In the genomic region with DNA sequence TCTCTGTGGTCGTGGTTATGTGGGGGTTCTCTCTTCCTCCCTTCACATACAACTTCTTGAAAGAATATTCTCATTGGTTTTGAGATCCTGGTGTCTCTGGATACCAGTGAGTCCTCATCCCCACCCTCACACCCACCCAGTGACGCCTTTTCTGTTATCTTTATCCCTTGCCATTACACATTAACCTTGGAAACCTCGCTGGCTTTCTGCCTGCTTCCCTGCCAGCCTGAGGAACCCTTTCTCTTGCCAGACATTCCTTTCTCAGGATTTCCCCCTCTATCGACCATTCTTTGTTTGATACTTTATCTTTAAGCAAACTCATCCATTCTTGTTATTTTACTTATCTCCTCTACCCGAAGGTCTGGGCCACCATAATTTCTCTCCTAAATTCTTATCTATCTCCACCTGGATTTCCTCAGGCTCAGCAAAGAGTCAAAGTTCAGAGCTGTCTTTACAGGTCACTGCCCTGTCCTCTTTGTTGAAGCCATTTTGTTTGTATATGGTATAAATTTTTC, we compare ENCODE assay signal across 18 mouse cellular contexts.
DNase-seq lines count a peak whose midpoint lies in the region; ATAC-seq and TF ChIP-seq lines count a peak whose summit lies in the region.
"Had no signal": no experiment of that assay in that cellular context is flagged by ENCODE, and none has a peak within 500 bp of the region (broad histone marks: within the 10 kb centered on the region; RNA-seq: fewer than 3 reads in every experiment).

No protein-coding gene starts in this region.

- peak; percentile 32 for DNase-seq in kidney, adult 11 months
- peak; percentile 19 for DNase-seq in liver, postnatal 0 days
- no peak for DNase-seq in liver, embryonic 11.5 days (ENCODE audit: low spot score)
- peak; percentile 46 to 68 for DNase-seq in kidney, postnatal 36 days
- DNase-seq in retina, embryonic 14.5 days (ENCODE audit: low spot score) = no peak
- no peak for DNase-seq in right cerebral cortex, postnatal 25 days
- DNase-seq: adrenal gland, postnatal 25 days; cerebellum, adult 2 months; cerebellum, postnatal 10 days; forebrain, postnatal 0 days; gastrocnemius, postnatal 14 days; heart, adult 2 months; heart, postnatal 14 days had no signal

- WGBS in kidney, embryonic 14.5 days = 60% methylated on average over 5 of the region's 5 CpGs
- WGBS in liver, postnatal 0 days (ENCODE audit: insufficient replicate concordance) = 29% methylated on average over 5 of the region's 5 CpGs
- 24% methylated on average over 5 of the region's 5 CpGs for WGBS in liver, embryonic 11.5 days

- no peaks in the 10 kb centered on the region for H3K27me3 ChIP-seq in kidney, embryonic 14.5 days (ENCODE audit: control insufficient read depth, insufficient read depth, low read length)
- no peaks in the 10 kb centered on the region for H3K27me3 ChIP-seq in liver, postnatal 0 days (ENCODE audit: insufficient read depth, low read length)
- no peaks in the 10 kb centered on the region for H3K27me3 ChIP-seq in liver, embryonic 11.5 days (replicated peaks; ENCODE audit: control insufficient read depth, insufficient read depth, low read length)
- H3K27me3 ChIP-seq: forebrain, embryonic 13.5 days; heart, embryonic 15.5 days had no signal

- H3K9me3 ChIP-seq in kidney, embryonic 14.5 days (ENCODE audit: control insufficient read depth, low read length) = no peaks in the 10 kb centered on the region
- H3K9me3 ChIP-seq in liver, postnatal 0 days (ENCODE audit: low read length) = no peaks in the 10 kb centered on the region
- H3K9me3 ChIP-seq in liver, embryonic 11.5 days (ENCODE audit: control insufficient read depth, low read length) = no peaks in the 10 kb centered on the region
- H3K9me3 ChIP-seq: embryonic facial prominence, embryonic 10.5 days; forebrain, embryonic 13.5 days; heart, embryonic 15.5 days had no signal

- TF ChIP-seq EP300 in liver, postnatal 0 days (IDR thresholded peaks at IDR 0.05; ENCODE audit: low read depth) = no peak

- no peak overlapping the region for H3K27ac ChIP-seq in kidney, embryonic 14.5 days (ENCODE audit: low read depth, low read length)
- H3K27ac ChIP-seq in liver, postnatal 0 days (ENCODE audit: low read depth) = no peak overlapping the region
- no peak overlapping the region for H3K27ac ChIP-seq in liver, embryonic 11.5 days (ENCODE audit: low read depth, low read length)
- H3K27ac ChIP-seq: embryonic facial prominence, embryonic 10.5 days; forebrain, embryonic 13.5 days; heart, adult 2 months; heart, embryonic 15.5 days had no signal

- no peaks in the 10 kb centered on the region for H3K4me1 ChIP-seq in kidney, embryonic 14.5 days (ENCODE audit: control insufficient read depth, insufficient read depth, low read length)
- H3K4me1 ChIP-seq in liver, postnatal 0 days (ENCODE audit: insufficient read depth) = no peaks in the 10 kb centered on the region
- H3K4me1 ChIP-seq in liver, embryonic 11.5 days (replicated peaks; ENCODE audit: control insufficient read depth, insufficient read depth, low read length) = no peaks in the 10 kb centered on the region
- H3K4me1 ChIP-seq: embryonic facial prominence, embryonic 10.5 days; forebrain, embryonic 13.5 days; heart, embryonic 15.5 days had no signal

- no peak overlapping the region for H3K4me2 ChIP-seq in kidney, embryonic 14.5 days (replicated peaks; ENCODE audit: low read depth, low read length)
- no peak overlapping the region for H3K4me2 ChIP-seq in liver, postnatal 0 days (ENCODE audit: low read depth, low read length)
- H3K4me2 ChIP-seq in liver, embryonic 11.5 days = no peak overlapping the region
- H3K4me2 ChIP-seq: forebrain, embryonic 13.5 days; heart, embryonic 11.5 days; heart, embryonic 15.5 days had no signal

- no peak overlapping the region for H3K4me3 ChIP-seq in kidney, embryonic 14.5 days (ENCODE audit: low read length)
- no peak overlapping the region for H3K4me3 ChIP-seq in liver, postnatal 0 days (ENCODE audit: low read depth, low read length)
- H3K4me3 ChIP-seq in liver, embryonic 11.5 days (ENCODE audit: low read depth, low read length) = no peak overlapping the region
- H3K4me3 ChIP-seq: embryonic facial prominence, embryonic 10.5 days; forebrain, embryonic 13.5 days; heart, adult 2 months; heart, embryonic 15.5 days had no signal

- no peaks in the 10 kb centered on the region for H3K36me3 ChIP-seq in kidney, embryonic 14.5 days (ENCODE audit: control insufficient read depth, insufficient read depth, low read length)
- H3K36me3 ChIP-seq in liver, postnatal 0 days (replicated peaks; ENCODE audit: insufficient read depth, low read length) = no peaks in the 10 kb centered on the region
- no peaks in the 10 kb centered on the region for H3K36me3 ChIP-seq in liver, embryonic 11.5 days (ENCODE audit: control insufficient read depth, insufficient read depth, low read length)
- H3K36me3 ChIP-seq: embryonic facial prominence, embryonic 10.5 days; heart, embryonic 15.5 days had no signal

- ATAC-seq in kidney, embryonic 14.5 days (ENCODE audit: low FRiP score, low TSS enrichment) = no peak
- no peak for ATAC-seq in liver, postnatal 0 days
- ATAC-seq in liver, embryonic 11.5 days (replicated peaks; ENCODE audit: low FRiP score) = no peak
- ATAC-seq: forebrain, embryonic 13.5 days; forebrain, postnatal 0 days had no signal

- TF ChIP-seq CTCF in liver, postnatal 0 days (IDR thresholded peaks at IDR 0.05; ENCODE audit: low read depth) = no peak

- no peak overlapping the region for H3K9ac ChIP-seq in kidney, embryonic 14.5 days (ENCODE audit: low read depth, low read length)
- H3K9ac ChIP-seq in liver, postnatal 0 days (replicated peaks) = no peak overlapping the region
- no peak overlapping the region for H3K9ac ChIP-seq in liver, embryonic 11.5 days (ENCODE audit: low read depth, low read length)
- H3K9ac ChIP-seq: forebrain, embryonic 13.5 days; forebrain, postnatal 0 days; heart, embryonic 15.5 days had no signal

Comparison
In these comparisons a context has a peak if more than half of its experiments do, and no peak if none do; other contexts are left out.
1. DNase-seq: peak in kidney, adult 11 months (single experiment), liver, postnatal 0 days (single experiment) and kidney, postnatal 36 days (2 of 2); none in liver, embryonic 11.5 days (single experiment), retina, embryonic 14.5 days (single experiment) and right cerebral cortex, postnatal 25 days (single experiment).